Comparison of ENCODE assay signal across 26 mouse cellular contexts in genomic region chr8:104142415-104142814, GRCm38 (mm10). TPM values are rescaled to one million over a fixed set of nuclear protein-coding genes. Genes with fewer than 3 reads are reported as not detected.
"Had no signal": no experiment of that assay in that cellular context is flagged by ENCODE, and none has a peak within 500 bp of the region (broad histone marks: within the 10 kb centered on the region; RNA-seq: fewer than 3 reads in every experiment).

No protein-coding gene starts in this region.

- DNase-seq: gastrocnemius, postnatal 14 days; gastrocnemius, postnatal 36 days; heart, adult 18-20 months; heart, postnatal 10 days; heart, postnatal 36 days; kidney, adult 18-20 months; kidney, adult 8-10 months; kidney, postnatal 14 days; kidney, postnatal 36 days; layer of hippocampus, adult 9-11 months; layer of hippocampus, postnatal 36 days; left cerebral cortex, postnatal 4 days had no signal

- H3K36me3 ChIP-seq: hindbrain, embryonic 12.5 days; intestine, embryonic 15.5 days; limb, embryonic 13.5 days; limb, embryonic 15.5 days; liver, embryonic 12.5 days had no signal

- ATAC-seq: hindbrain, embryonic 16.5 days; inflammation-experienced regulatory T-cells, adult 6 months; intestine, embryonic 15.5 days; intestine, postnatal 0 days; liver, embryonic 12.5 days had no signal

- H3K4me1 ChIP-seq: heart, embryonic 12.5 days; hindbrain, embryonic 12.5 days; intestine, embryonic 15.5 days; limb, embryonic 13.5 days; limb, embryonic 15.5 days; liver, embryonic 12.5 days had no signal

- H3K9ac ChIP-seq: heart, embryonic 12.5 days; hindbrain, embryonic 12.5 days; hindbrain, embryonic 14.5 days; intestine, embryonic 15.5 days; limb, embryonic 13.5 days; limb, embryonic 15.5 days; liver, embryonic 12.5 days; liver, embryonic 14.5 days had no signal

- H3K27ac ChIP-seq: hindbrain, embryonic 12.5 days; hindbrain, embryonic 14.5 days; intestine, embryonic 15.5 days; kidney, postnatal 0 days; limb, embryonic 13.5 days; limb, embryonic 15.5 days; liver, embryonic 12.5 days; liver, embryonic 14.5 days had no signal

- H3K4me2 ChIP-seq: heart, embryonic 12.5 days; hindbrain, embryonic 12.5 days; hindbrain, embryonic 14.5 days; intestine, embryonic 15.5 days; limb, embryonic 13.5 days; limb, embryonic 15.5 days; liver, embryonic 12.5 days had no signal

- H3K27me3 ChIP-seq: heart, embryonic 12.5 days; hindbrain, embryonic 12.5 days; intestine, embryonic 15.5 days; limb, embryonic 13.5 days; limb, embryonic 15.5 days; liver, embryonic 12.5 days had no signal

- H3K4me3 ChIP-seq: heart, embryonic 12.5 days; hindbrain, embryonic 12.5 days; intestine, embryonic 15.5 days; limb, embryonic 13.5 days; limb, embryonic 15.5 days; liver, embryonic 12.5 days had no signal

- H3K9me3 ChIP-seq: heart, embryonic 12.5 days; hindbrain, embryonic 12.5 days; intestine, embryonic 15.5 days; limb, embryonic 13.5 days; limb, embryonic 15.5 days; liver, embryonic 12.5 days had no signal

RNA-seq across cellular contexts. Expression of gene Bean1, which starts 27.8 kb away (rescaled TPM):
- total RNA-seq: hematopoietic stem cell, adult 5-6 weeks; liver, adult 2 months had no signal
- polyA plus RNA-seq: inflammation-experienced regulatory T-cells, adult 6 months; liver, adult 2 months had no signal

RNA-seq across cellular contexts. Expression of gene Cdh5, which starts 41.0 kb away (rescaled TPM):
- total RNA-seq: hematopoietic stem cell, adult 5-6 weeks had no signal
